Mouse (Mus musculus) neural tube, embryonic 13.5 days (tissue): ENCODE results near the gene Lhfpl3. TPM values are rescaled to one million over a fixed set of nuclear protein-coding genes. Genes with fewer than 3 reads are reported as not detected.
A peak's percentile ranks its signal among the peaks of the same experiment; 100 is the strongest.

Experiments used
- ATAC-seq: fragments of 200-750 bp; cut with Nextera tagmentation; 2 replicates; pipeline ENCODE4 v1.8.0; 2017; ENCODE audit warnings: low read depth, mild to moderate bottlenecking, moderate TSS enrichment, moderate library complexity
- H3K27ac ChIP-seq: fragments of 300-500 bp; sonication (generic); replicated peaks from 2 replicates; pipeline ENCODE4 v1.5.1; 2015; ENCODE audit warnings: moderate library complexity, mild to moderate bottlenecking, inconsistent platforms
- H3K27me3 ChIP-seq: fragments of 300-500 bp; sonication (generic); 2 replicates; pipeline ENCODE4 v1.6.1; 2015; ENCODE audit warnings: mild to moderate bottlenecking, inconsistent platforms
- H3K36me3 ChIP-seq: fragments of 300-500 bp; sonication (generic); 2 replicates; pipeline ENCODE4 v1.6.1; 2015; ENCODE audit warnings: mild to moderate bottlenecking, inconsistent platforms
- H3K4me1 ChIP-seq: fragments of 300-500 bp; sonication (generic); replicated peaks from 2 replicates; pipeline ENCODE4 v1.6.1; 2015; ENCODE audit warnings: inconsistent platforms
- H3K4me2 ChIP-seq: fragments of 300-500 bp; sonication (generic); 2 replicates; pipeline ENCODE4 v1.6.1; 2015; ENCODE audit warnings: inconsistent platforms, mild to moderate bottlenecking, moderate library complexity
- H3K4me3 ChIP-seq: fragments of 300-500 bp; sonication (generic); 2 replicates; pipeline ENCODE4 v1.5.1; 2015; ENCODE audit warnings: mild to moderate bottlenecking, inconsistent platforms
- H3K9ac ChIP-seq: fragments of 300-500 bp; sonication (generic); 2 replicates; pipeline ENCODE4 v1.6.1; 2015; ENCODE audit warnings: moderate library complexity, mild to moderate bottlenecking, inconsistent platforms
- H3K9me3 ChIP-seq: fragments of 300-500 bp; sonication (generic); 2 replicates; pipeline ENCODE4 v1.6.1; 2016; ENCODE audit warnings: inconsistent platforms
- WGBS: fragments of 180-500 bp; shearing (Covaris S2); methylation state at CpG from one replicate; pipeline ENCODE4 v1.1.7; 2015; 5-methylcytosine and 5-hydroxymethylcytosine counted together
- polyA plus RNA-seq: library from polyadenylated mRNA; unstranded; fragments of >200 nt; fragmentation: Nextera tagmentation; extraction: Ambion mirVana; gene quantifications from 2 replicates; pipeline ENCODE4 v1.2.1, GENCODE M21; 2015

Gene Lhfpl3
- polyA plus RNA-seq, 1 experiment from 2014 or later: 9.4 TPM

- H3K4me1 ChIP-seq: no peaks in the 10 kb centered on the region
- no peaks in the 10 kb centered on the region for H3K27me3 ChIP-seq
- WGBS: 67% methylated on average over 5 of the region's 5 CpGs
- H3K9ac ChIP-seq: no peak overlapping the region
- no peaks in the 10 kb centered on the region for H3K36me3 ChIP-seq
- no peak overlapping the region for H3K4me2 ChIP-seq
- ATAC-seq: no peak
- H3K27ac ChIP-seq: no peak overlapping the region
- no peaks in the 10 kb centered on the region for H3K9me3 ChIP-seq
- H3K4me3 ChIP-seq: no peak overlapping the region
Observed at GRCm38 (mm10) chr5:22943306-22943705, 197.4 kb downstream of the Lhfpl3 start.

DNA sequence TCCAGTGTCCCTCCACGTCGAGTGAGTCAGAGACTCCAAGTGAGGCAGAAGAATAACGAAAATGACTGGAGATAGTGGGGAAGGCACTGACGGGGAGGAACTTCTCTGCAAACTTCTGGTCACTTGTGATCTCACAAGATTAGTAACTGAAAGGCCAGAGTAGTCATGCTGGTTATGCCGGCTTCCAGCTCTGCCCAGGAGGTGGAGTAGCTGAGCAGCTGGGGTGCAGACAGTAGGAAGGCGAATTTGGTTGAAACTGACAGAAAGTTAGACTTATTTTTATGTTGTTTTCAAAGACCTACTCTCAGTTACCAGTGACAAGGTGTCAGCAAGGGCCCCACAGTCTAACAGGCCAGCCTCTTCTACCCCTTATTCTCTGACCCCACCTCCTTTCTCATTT, 217.4 kb downstream of the Lhfpl3 start:
- H3K36me3 ChIP-seq: no peaks in the 10 kb centered on the region
- no peaks in the 10 kb centered on the region for H3K4me1 ChIP-seq
- H3K9me3 ChIP-seq: no peaks in the 10 kb centered on the region
- no peak overlapping the region for H3K4me3 ChIP-seq
- 73% methylated on average over 6 of the region's 6 CpGs for WGBS
- H3K27me3 ChIP-seq: no peaks in the 10 kb centered on the region
- H3K9ac ChIP-seq: no peak overlapping the region
- no peak overlapping the region for H3K27ac ChIP-seq
- no peak overlapping the region for H3K4me2 ChIP-seq
- no peak for ATAC-seq

- 93% methylated on average over 2 of the region's 2 CpGs for WGBS
- ATAC-seq: no peak
- H3K9ac ChIP-seq: no peak overlapping the region
- H3K36me3 ChIP-seq: no peaks in the 10 kb centered on the region
- no peak overlapping the region for H3K27ac ChIP-seq
- no peak overlapping the region for H3K4me3 ChIP-seq
- H3K27me3 ChIP-seq: no peaks in the 10 kb centered on the region
- no peaks in the 10 kb centered on the region for H3K9me3 ChIP-seq
- H3K4me1 ChIP-seq: no peaks in the 10 kb centered on the region
- no peak overlapping the region for H3K4me2 ChIP-seq
Observed at GRCm38 (mm10) chr5:22986771-22987170, 240.9 kb downstream of the Lhfpl3 start.

GRCm38 (mm10) chr5:22999811-23000210, 254.0 kb downstream of the Lhfpl3 start:
- ATAC-seq: no peak
- Histone ChIP-seq H3K9ac (no peak overlapping the region), H3K27me3 (no peaks in the 10 kb centered on the region), H3K4me2 (no peak overlapping the region), H3K4me1 (no peaks in the 10 kb centered on the region), H3K4me3 (no peak overlapping the region), H3K9me3 (no peaks in the 10 kb centered on the region), H3K27ac (no peak overlapping the region), H3K36me3 (no peaks in the 10 kb centered on the region)
- 78% methylated on average over 3 of the region's 3 CpGs for WGBS

DNA sequence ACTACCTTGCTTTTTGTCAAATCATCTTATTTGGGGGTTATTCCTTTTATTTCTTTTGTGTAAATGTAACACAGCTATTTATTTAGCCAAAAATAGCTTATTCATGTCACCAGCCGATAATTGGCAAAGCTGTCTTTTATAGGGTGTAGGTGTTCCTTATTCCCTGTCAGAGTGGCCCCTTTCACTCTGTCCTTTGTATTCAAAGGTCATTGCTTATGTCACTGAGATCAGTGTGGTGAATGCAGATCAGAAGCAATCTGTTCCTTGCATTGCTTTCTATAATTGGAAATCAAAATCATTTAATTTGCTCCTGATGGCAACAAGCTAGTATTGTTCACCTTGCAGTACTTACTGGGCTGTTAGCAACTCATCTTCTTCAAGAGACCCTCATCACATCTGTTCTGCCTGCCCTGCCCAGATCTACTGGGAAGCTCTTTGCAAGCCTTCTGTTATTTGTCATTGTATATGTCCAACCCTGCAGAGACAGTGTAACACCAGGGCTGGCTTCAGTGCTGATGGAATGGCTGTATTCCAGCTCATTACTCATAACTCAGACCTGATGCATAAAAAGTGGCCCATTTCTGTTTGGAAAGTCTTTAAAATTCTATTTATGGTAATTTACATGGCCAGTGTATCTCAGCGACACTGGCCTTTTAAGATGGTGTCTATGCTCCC, 257.4 kb downstream of the Lhfpl3 start:
- Histone ChIP-seq H3K4me2 (no peak overlapping the region), H3K27me3 (no peaks in the 10 kb centered on the region), H3K36me3 (no peaks in the 10 kb centered on the region), H3K4me3 (no peak overlapping the region), H3K9me3 (no peaks in the 10 kb centered on the region), H3K27ac (no peak overlapping the region), H3K9ac (no peak overlapping the region), H3K4me1 (no peaks in the 10 kb centered on the region)
- 78% methylated on average over 2 of the region's 2 CpGs for WGBS
- ATAC-seq: no peak

DNA sequence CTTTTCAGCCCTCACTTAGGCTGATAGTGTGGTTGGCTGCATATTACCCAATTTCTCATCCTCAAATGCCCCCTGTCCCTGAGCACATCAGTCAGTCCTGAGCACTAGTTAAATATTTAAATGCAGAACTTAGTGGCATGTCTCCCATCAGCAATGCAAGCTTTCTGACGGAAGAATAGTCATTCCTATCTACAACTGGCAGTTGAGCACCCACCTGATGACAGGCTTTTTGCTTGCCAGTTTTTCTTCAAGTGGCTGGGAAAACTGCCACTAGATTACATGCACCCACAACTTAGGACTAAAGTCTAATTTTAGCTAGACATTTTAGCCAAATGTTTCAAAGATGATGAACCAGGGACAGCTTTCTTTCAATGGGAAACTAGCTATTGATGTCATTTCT, 260.3 kb downstream of the Lhfpl3 start:
- WGBS: 89% methylated on average over 1 of the region's 1 CpGs
- no peak overlapping the region for H3K27ac ChIP-seq
- H3K36me3 ChIP-seq: no peaks in the 10 kb centered on the region
- H3K9ac ChIP-seq: no peak overlapping the region
- no peak for ATAC-seq
- H3K4me3 ChIP-seq: no peak overlapping the region
- H3K27me3 ChIP-seq: no peaks in the 10 kb centered on the region
- no peaks in the 10 kb centered on the region for H3K4me1 ChIP-seq
- no peaks in the 10 kb centered on the region for H3K9me3 ChIP-seq
- no peak overlapping the region for H3K4me2 ChIP-seq

GRCm38 (mm10) chr5:23010460-23010859, 264.6 kb downstream of the Lhfpl3 start:
- 82% methylated on average over 1 of the region's 1 CpGs for WGBS
- Histone ChIP-seq H3K36me3 (no peaks in the 10 kb centered on the region), H3K4me2 (no peak overlapping the region), H3K27me3 (no peaks in the 10 kb centered on the region), H3K9me3 (no peaks in the 10 kb centered on the region), H3K27ac (no peak overlapping the region), H3K9ac (no peak overlapping the region), H3K4me3 (no peak overlapping the region), H3K4me1 (no peaks in the 10 kb centered on the region)
- no peak for ATAC-seq

GRCm38 (mm10) chr5:23013997-23014396, 268.1 kb downstream of the Lhfpl3 start:
- H3K9ac ChIP-seq: no peak overlapping the region
- no peaks in the 10 kb centered on the region for H3K27me3 ChIP-seq
- H3K36me3 ChIP-seq: no peaks in the 10 kb centered on the region
- no peaks in the 10 kb centered on the region for H3K9me3 ChIP-seq
- H3K27ac ChIP-seq: no peak overlapping the region
- ATAC-seq: no peak
- no peaks in the 10 kb centered on the region for H3K4me1 ChIP-seq
- no peak overlapping the region for H3K4me2 ChIP-seq
- H3K4me3 ChIP-seq: no peak overlapping the region

- H3K4me1 ChIP-seq: no peaks in the 10 kb centered on the region
- no peaks in the 10 kb centered on the region for H3K36me3 ChIP-seq
- H3K27ac ChIP-seq: no peak overlapping the region
- no peak for ATAC-seq
- no peaks in the 10 kb centered on the region for H3K27me3 ChIP-seq
- WGBS: 78% methylated on average over 8 of the region's 8 CpGs
- no peak overlapping the region for H3K4me3 ChIP-seq
- H3K9ac ChIP-seq: no peak overlapping the region
- no peak overlapping the region for H3K4me2 ChIP-seq
- no peaks in the 10 kb centered on the region for H3K9me3 ChIP-seq
Observed at GRCm38 (mm10) chr5:23015587-23016335, 269.9 kb downstream of the Lhfpl3 start.

GRCm38 (mm10) chr5:23034944-23035726, 289.3 kb downstream of the Lhfpl3 start:
- no peak overlapping the region for H3K27ac ChIP-seq
- no peak overlapping the region for H3K4me3 ChIP-seq
- no peaks in the 10 kb centered on the region for H3K36me3 ChIP-seq
- no peak overlapping the region for H3K4me2 ChIP-seq
- WGBS: 61% methylated on average over 6 of the region's 6 CpGs
- ATAC-seq: peak; percentile 88
- no peaks in the 10 kb centered on the region for H3K9me3 ChIP-seq
- H3K27me3 ChIP-seq: no peaks in the 10 kb centered on the region
- no peak overlapping the region for H3K9ac ChIP-seq
- H3K4me1 ChIP-seq: peaks cover 10% of the 10 kb centered on the region

DNA sequence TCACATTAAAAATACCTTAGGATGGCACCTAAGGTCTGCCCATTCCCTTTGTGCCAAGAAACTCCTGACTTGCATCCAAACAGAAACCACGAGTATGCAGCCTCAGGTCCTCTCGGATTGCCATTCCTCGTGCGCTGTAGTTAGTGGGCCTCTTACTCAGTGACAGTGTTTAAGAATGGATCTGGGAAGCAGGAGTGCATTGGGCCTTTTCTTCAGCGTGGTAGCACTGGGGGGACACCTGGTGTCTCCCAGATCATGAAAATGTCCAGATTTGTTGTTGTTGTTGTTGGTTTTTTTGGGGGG, 289.8 kb downstream of the Lhfpl3 start:
- H3K9me3 ChIP-seq: no peaks in the 10 kb centered on the region
- WGBS: 49% methylated on average over 5 of the region's 5 CpGs
- H3K4me2 ChIP-seq: no peak overlapping the region
- no peak overlapping the region for H3K27ac ChIP-seq
- peaks cover 10% of the 10 kb centered on the region for H3K4me1 ChIP-seq
- no peaks in the 10 kb centered on the region for H3K36me3 ChIP-seq
- no peak overlapping the region for H3K9ac ChIP-seq
- ATAC-seq: peak; percentile 41
- H3K4me3 ChIP-seq: no peak overlapping the region
- no peaks in the 10 kb centered on the region for H3K27me3 ChIP-seq

GRCm38 (mm10) chr5:23040429-23040828, 294.6 kb downstream of the Lhfpl3 start:
- no peak overlapping the region for H3K4me2 ChIP-seq
- no peaks in the 10 kb centered on the region for H3K36me3 ChIP-seq
- WGBS: 65% methylated on average over 4 of the region's 4 CpGs
- H3K9ac ChIP-seq: no peak overlapping the region
- no peaks in the 10 kb centered on the region for H3K27me3 ChIP-seq
- H3K4me1 ChIP-seq: peaks cover 5% of the 10 kb centered on the region; the same call in 1 of the 2 replicates
- no peak for ATAC-seq
- H3K4me3 ChIP-seq: no peak overlapping the region
- H3K9me3 ChIP-seq: no peaks in the 10 kb centered on the region
- no peak overlapping the region for H3K27ac ChIP-seq
